Mouse (Mus musculus): ENCODE data around the gene Hsp90ab1. TPM values are rescaled to one million over a fixed set of nuclear protein-coding genes. Genes with fewer than 3 reads are reported as not detected.

The Hsp90ab1 gene
- polyA plus RNA-seq, 1 experiment: 980 TPM

GRCm38 (mm10) chr17:45563655-45564530 is 9.2 kb downstream of the Hsp90ab1 start, which contains the start of gene Slc35b2:
TSS of gene Slc35b2 (plus strand) at chr17:45563874.
- H3K4me1 ChIP-seq (ENCODE audit: control insufficient read depth, insufficient read depth, low read length): no peaks in the 10 kb centered on the region
- peak within 1 kb of the TSS; percentile 81 for H3K27ac ChIP-seq (ENCODE audit: insufficient read depth, low read length)
- peak; percentile 64 for TF ChIP-seq CTCF (IDR thresholded peaks at IDR 0.05; ENCODE audit: extremely low read depth, insufficient read depth, low read length)
- TF ChIP-seq POLR2A (IDR thresholded peaks at IDR 0.05; ENCODE audit: extremely low read depth, insufficient read depth, low read length): peak; percentile 46; the same call in 1 of the 2 replicates
- H3K4me3 ChIP-seq (ENCODE audit: insufficient read depth, low read length): peak within 1 kb of the TSS; percentile 79

GRCm38 (mm10) chr17:45563216-45563615 is 9.9 kb downstream of the Hsp90ab1 start:
- TF ChIP-seq POLR2A (IDR thresholded peaks at IDR 0.05; ENCODE audit: extremely low read depth, insufficient read depth, low read length) (no peak), CTCF (IDR thresholded peaks at IDR 0.05; ENCODE audit: extremely low read depth, insufficient read depth, low read length) (no peak)
- no peak overlapping the region for H3K27ac ChIP-seq (ENCODE audit: insufficient read depth, low read length)
- no peak overlapping the region; the same call in 1 of the 2 replicates for H3K4me3 ChIP-seq (ENCODE audit: insufficient read depth, low read length)
- no peaks in the 10 kb centered on the region for H3K4me1 ChIP-seq (ENCODE audit: control insufficient read depth, insufficient read depth, low read length)

- Histone ChIP-seq H3K4me1 (ENCODE audit: control insufficient read depth, insufficient read depth, low read length) (no peaks in the 10 kb centered on the region), H3K4me3 (ENCODE audit: insufficient read depth, low read length) (no peak overlapping the region), H3K27ac (ENCODE audit: insufficient read depth, low read length) (no peak overlapping the region)
- no peak for TF ChIP-seq POLR2A (IDR thresholded peaks at IDR 0.05; ENCODE audit: extremely low read depth, insufficient read depth, low read length)
- no peak for TF ChIP-seq CTCF (IDR thresholded peaks at IDR 0.05; ENCODE audit: extremely low read depth, insufficient read depth, low read length)
These were observed 13.1 kb downstream of the Hsp90ab1 start for GRCm38 (mm10) chr17:45559732-45560525.

GRCm38 (mm10) chr17:45557998-45558862 is 14.8 kb downstream of the Hsp90ab1 start:
- no peaks in the 10 kb centered on the region for H3K4me1 ChIP-seq (ENCODE audit: control insufficient read depth, insufficient read depth, low read length)
- no peak for TF ChIP-seq POLR2A (IDR thresholded peaks at IDR 0.05; ENCODE audit: extremely low read depth, insufficient read depth, low read length)
- no peak for TF ChIP-seq CTCF (IDR thresholded peaks at IDR 0.05; ENCODE audit: extremely low read depth, insufficient read depth, low read length)
- H3K27ac ChIP-seq (ENCODE audit: insufficient read depth, low read length): no peak overlapping the region
- no peak overlapping the region for H3K4me3 ChIP-seq (ENCODE audit: insufficient read depth, low read length)

GRCm38 (mm10) chr17:45557246-45557824 is 15.7 kb downstream of the Hsp90ab1 start:
- no peak overlapping the region for H3K4me3 ChIP-seq (ENCODE audit: insufficient read depth, low read length)
- H3K27ac ChIP-seq (ENCODE audit: insufficient read depth, low read length): no peak overlapping the region
- no peak for TF ChIP-seq POLR2A (IDR thresholded peaks at IDR 0.05; ENCODE audit: extremely low read depth, insufficient read depth, low read length)
- no peaks in the 10 kb centered on the region for H3K4me1 ChIP-seq (ENCODE audit: control insufficient read depth, insufficient read depth, low read length)

- H3K4me3 ChIP-seq (ENCODE audit: insufficient read depth, low read length): peak overlapping the region; percentile 48; the same call in 1 of the 2 replicates
- no peaks in the 10 kb centered on the region for H3K4me1 ChIP-seq (ENCODE audit: control insufficient read depth, insufficient read depth, low read length)
- no peak overlapping the region for H3K27ac ChIP-seq (ENCODE audit: insufficient read depth, low read length)
- TF ChIP-seq POLR2A (IDR thresholded peaks at IDR 0.05; ENCODE audit: extremely low read depth, insufficient read depth, low read length) (no peak), CTCF (IDR thresholded peaks at IDR 0.05; ENCODE audit: extremely low read depth, insufficient read depth, low read length) (no peak)
These were observed 16.4 kb downstream of the Hsp90ab1 start for GRCm38 (mm10) chr17:45556514-45557245.

- H3K27ac ChIP-seq (ENCODE audit: insufficient read depth, low read length): no peak overlapping the region
- H3K4me1 ChIP-seq (ENCODE audit: control insufficient read depth, insufficient read depth, low read length): no peaks in the 10 kb centered on the region
- peak overlapping the region; percentile 48 for H3K4me3 ChIP-seq (ENCODE audit: insufficient read depth, low read length)
- TF ChIP-seq CTCF (IDR thresholded peaks at IDR 0.05; ENCODE audit: extremely low read depth, insufficient read depth, low read length) (no peak), POLR2A (IDR thresholded peaks at IDR 0.05; ENCODE audit: extremely low read depth, insufficient read depth, low read length) (no peak)
These were observed 17.0 kb downstream of the Hsp90ab1 start for GRCm38 (mm10) chr17:45556107-45556489.

- Histone ChIP-seq H3K27ac (ENCODE audit: insufficient read depth, low read length) (no peak within 1 kb of the TSS), H3K4me1 (ENCODE audit: control insufficient read depth, insufficient read depth, low read length) (no peaks in the 10 kb centered on the region), H3K4me3 (ENCODE audit: insufficient read depth, low read length) (peak within 1 kb of the TSS; percentile 48)
- TF ChIP-seq CTCF (IDR thresholded peaks at IDR 0.05; ENCODE audit: extremely low read depth, insufficient read depth, low read length): no peak
- no peak for TF ChIP-seq POLR2A (IDR thresholded peaks at IDR 0.05; ENCODE audit: extremely low read depth, insufficient read depth, low read length)
These were observed 17.5 kb downstream of the Hsp90ab1 start, which contains the start of gene Nfkbie for GRCm38 (mm10) chr17:45555452-45556106. TSS of gene Nfkbie (plus strand) at chr17:45555703.

Data from cortical plate, adult 2 months (tissue).